Mouse (Mus musculus): ENCODE results near the gene Zpbp. TPM values are rescaled to one million over a fixed set of nuclear protein-coding genes. Genes with fewer than 3 reads are reported as not detected.

The Zpbp gene
- polyA plus RNA-seq (2012; ENCODE audit: insufficient read depth, insufficient read length, low replicate concordance, missing spikeins), result not detected in 2 replicates

DNA sequence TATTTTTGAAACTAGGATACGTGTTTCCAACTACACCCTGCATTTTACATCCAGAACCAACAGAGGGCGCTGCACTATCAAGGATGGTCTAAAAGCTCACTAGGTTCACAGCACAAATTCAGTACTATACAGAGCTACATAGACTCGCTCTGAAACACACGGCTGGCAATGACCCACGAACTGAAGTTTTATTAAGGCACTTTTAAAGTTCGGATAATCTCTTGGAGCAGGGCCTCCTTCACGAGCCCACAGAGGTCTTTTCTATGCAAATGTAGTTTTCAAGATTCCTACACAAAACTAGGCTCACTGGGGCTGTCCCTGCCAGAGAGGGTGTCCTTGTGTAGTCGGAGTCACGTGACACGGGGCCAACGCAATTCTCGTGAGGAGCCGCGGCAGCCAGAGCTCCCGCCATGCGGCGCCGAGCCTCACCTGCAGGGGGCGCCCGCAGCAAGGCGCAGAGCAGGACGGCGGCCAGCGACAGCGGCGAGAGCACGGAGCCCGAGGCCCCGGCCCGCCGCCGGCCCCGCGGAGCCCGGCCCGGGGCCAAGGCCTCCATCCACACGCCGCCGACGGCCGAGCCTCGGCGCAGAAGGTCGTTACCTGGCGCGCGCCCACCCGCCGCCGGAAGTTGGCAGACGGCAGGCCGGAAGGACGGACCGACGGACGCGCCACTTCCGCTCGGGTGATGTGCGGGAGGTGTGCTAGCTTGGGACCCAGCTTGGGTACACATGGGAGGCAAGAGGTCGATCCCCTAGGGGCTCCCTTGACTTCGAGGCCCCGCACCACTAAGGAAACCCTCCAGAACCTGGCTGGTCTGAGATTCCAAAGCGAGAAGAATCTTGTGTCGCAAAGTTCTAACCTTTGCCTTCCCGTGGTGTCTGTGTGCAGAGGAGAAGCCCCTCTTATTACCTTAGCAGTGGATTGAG is at the start of gene Zpbp, which contains the start of gene Spata48:
Zpbp (minus strand) TSS at position 774 of the 926 bp plus-strand sequence.
Spata48 (plus strand) TSS at position 460 of the 926 bp plus-strand sequence.
- H3K27ac ChIP-seq (ENCODE audit: insufficient read depth, low read depth, low read length), result peak within 1 kb of the TSS; percentile 51; the same call in 1 of the 2 replicates
- H3K4me3 ChIP-seq (ENCODE audit: insufficient read depth, low read depth, low read length), result peak within 1 kb of the TSS; percentile 90
- peaks cover 5% of the 10 kb centered on the region; the same call in 1 of the 2 replicates for H3K4me1 ChIP-seq (ENCODE audit: control insufficient read depth, insufficient read depth, low read length)
- WGBS, result 3% methylated on average over 66 of the region's 66 CpGs
- TF ChIP-seq POLR2A (IDR thresholded peaks at IDR 0.05; ENCODE audit: insufficient read depth, low read depth, low read length) (peak; percentile 44), CTCF (IDR thresholded peaks at IDR 0.05; ENCODE audit: insufficient read depth, low read depth, low read length) (peak; percentile 96)

- Histone ChIP-seq H3K4me1 (ENCODE audit: control insufficient read depth, insufficient read depth, low read length) (no peaks in the 10 kb centered on the region), H3K27ac (ENCODE audit: insufficient read depth, low read depth, low read length) (no peak overlapping the region), H3K4me3 (ENCODE audit: insufficient read depth, low read depth, low read length) (no peak overlapping the region)
- TF ChIP-seq CTCF (IDR thresholded peaks at IDR 0.05; ENCODE audit: insufficient read depth, low read depth, low read length) (no peak), POLR2A (IDR thresholded peaks at IDR 0.05; ENCODE audit: insufficient read depth, low read depth, low read length) (no peak)
- 70% methylated on average over 2 of the region's 2 CpGs for WGBS
Measured at GRCm38 (mm10) chr11:11509413-11509812, 47.2 kb upstream of the Zpbp start.

GRCm38 (mm10) chr11:11506187-11506586 is 44.0 kb upstream of the Zpbp start:
- no peak overlapping the region for H3K4me3 ChIP-seq (ENCODE audit: insufficient read depth, low read depth, low read length)
- TF ChIP-seq CTCF (IDR thresholded peaks at IDR 0.05; ENCODE audit: insufficient read depth, low read depth, low read length) (no peak), POLR2A (IDR thresholded peaks at IDR 0.05; ENCODE audit: insufficient read depth, low read depth, low read length) (no peak)
- no peaks in the 10 kb centered on the region for H3K4me1 ChIP-seq (ENCODE audit: control insufficient read depth, insufficient read depth, low read length)
- WGBS, result 78% methylated on average over 2 of the region's 2 CpGs
- no peak overlapping the region for H3K27ac ChIP-seq (ENCODE audit: insufficient read depth, low read depth, low read length)

DNA sequence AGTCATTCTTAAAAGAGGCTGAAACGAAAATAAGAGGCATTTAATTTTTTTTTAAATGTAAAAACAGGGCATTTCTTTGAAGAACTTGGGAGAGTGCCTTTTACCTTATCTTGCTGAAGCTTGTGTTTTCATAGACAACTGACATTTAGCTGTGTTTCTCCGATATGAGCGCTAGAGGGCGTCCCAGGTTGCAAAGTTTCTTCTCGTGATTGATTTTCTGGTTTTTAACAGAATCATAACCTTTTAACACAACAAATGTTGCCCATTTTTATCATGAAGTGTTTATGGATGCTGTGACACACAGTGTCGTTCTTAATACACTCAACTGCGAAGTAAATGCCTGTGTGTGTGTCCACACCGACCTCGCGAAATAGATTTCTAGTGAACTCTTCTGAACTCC is 37.7 kb upstream of the Zpbp start:
- TF ChIP-seq POLR2A (IDR thresholded peaks at IDR 0.05; ENCODE audit: insufficient read depth, low read depth, low read length) (no peak), CTCF (IDR thresholded peaks at IDR 0.05; ENCODE audit: insufficient read depth, low read depth, low read length) (no peak)
- 21% methylated on average over 10 of the region's 10 CpGs for WGBS
- no peaks in the 10 kb centered on the region for H3K4me1 ChIP-seq (ENCODE audit: control insufficient read depth, insufficient read depth, low read length)
- H3K27ac ChIP-seq (ENCODE audit: insufficient read depth, low read depth, low read length), result no peak overlapping the region
- H3K4me3 ChIP-seq (ENCODE audit: insufficient read depth, low read depth, low read length), result no peak overlapping the region

DNA sequence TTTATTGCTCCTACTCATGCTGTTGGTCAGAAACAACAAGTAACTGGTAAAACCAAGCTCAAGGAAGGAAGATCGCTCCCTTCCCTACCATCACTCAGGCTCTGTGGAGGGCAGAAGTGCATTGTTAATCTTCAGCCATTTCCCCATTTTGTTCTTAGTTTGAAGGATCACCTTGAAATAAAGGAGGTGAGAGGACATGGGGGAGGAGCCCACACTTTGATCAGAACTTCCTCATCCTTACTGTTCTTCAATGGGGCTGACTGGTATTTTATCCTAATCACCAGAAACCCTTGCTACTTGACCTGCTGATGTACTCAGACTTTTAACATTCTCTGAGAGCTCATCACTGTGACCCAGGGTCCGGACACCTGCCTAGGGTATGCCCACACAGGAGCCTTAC is 33.5 kb upstream of the Zpbp start:
- WGBS, result 92% methylated on average over 2 of the region's 2 CpGs
- Histone ChIP-seq H3K27ac (ENCODE audit: insufficient read depth, low read depth, low read length) (no peak overlapping the region), H3K4me1 (ENCODE audit: control insufficient read depth, insufficient read depth, low read length) (no peaks in the 10 kb centered on the region), H3K4me3 (ENCODE audit: insufficient read depth, low read depth, low read length) (no peak overlapping the region)
- TF ChIP-seq POLR2A (IDR thresholded peaks at IDR 0.05; ENCODE audit: insufficient read depth, low read depth, low read length), result no peak
- no peak for TF ChIP-seq CTCF (IDR thresholded peaks at IDR 0.05; ENCODE audit: insufficient read depth, low read depth, low read length)

- no peak overlapping the region for H3K27ac ChIP-seq (ENCODE audit: insufficient read depth, low read depth, low read length)
- no peaks in the 10 kb centered on the region for H3K4me1 ChIP-seq (ENCODE audit: control insufficient read depth, insufficient read depth, low read length)
- WGBS, result 70% methylated on average over 5 of the region's 5 CpGs
- H3K4me3 ChIP-seq (ENCODE audit: insufficient read depth, low read depth, low read length), result no peak overlapping the region
- TF ChIP-seq CTCF (IDR thresholded peaks at IDR 0.05; ENCODE audit: insufficient read depth, low read depth, low read length) (no peak), POLR2A (IDR thresholded peaks at IDR 0.05; ENCODE audit: insufficient read depth, low read depth, low read length) (no peak)
Measured at GRCm38 (mm10) chr11:11492044-11492443, 29.8 kb upstream of the Zpbp start.

DNA sequence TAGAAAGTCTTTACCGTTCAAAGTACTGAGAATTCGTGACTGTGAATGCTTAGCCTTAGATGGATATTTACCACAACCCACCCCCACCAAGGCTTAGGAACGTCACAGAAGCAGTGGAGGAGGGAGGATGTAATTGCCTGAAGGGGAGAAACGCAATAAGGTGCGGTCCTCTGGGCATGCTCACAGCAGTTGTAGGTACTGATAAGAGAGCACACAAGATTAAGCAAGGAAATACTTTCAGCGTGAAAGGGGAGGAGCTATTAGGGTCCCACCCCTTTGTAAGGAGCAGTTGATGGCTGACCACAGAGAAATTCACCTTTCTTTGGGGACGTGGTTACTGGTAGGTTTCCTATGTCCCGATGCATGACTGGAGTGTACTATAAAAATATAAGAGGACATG is 22.2 kb upstream of the Zpbp start:
- H3K27ac ChIP-seq (ENCODE audit: insufficient read depth, low read depth, low read length), result no peak overlapping the region
- 60% methylated on average over 8 of the region's 8 CpGs for WGBS
- H3K4me1 ChIP-seq (ENCODE audit: control insufficient read depth, insufficient read depth, low read length), result no peaks in the 10 kb centered on the region
- no peak for TF ChIP-seq POLR2A (IDR thresholded peaks at IDR 0.05; ENCODE audit: insufficient read depth, low read depth, low read length)
- no peak for TF ChIP-seq CTCF (IDR thresholded peaks at IDR 0.05; ENCODE audit: insufficient read depth, low read depth, low read length)
- no peak overlapping the region for H3K4me3 ChIP-seq (ENCODE audit: insufficient read depth, low read depth, low read length)

- no peak overlapping the region for H3K4me3 ChIP-seq (ENCODE audit: insufficient read depth, low read depth, low read length)
- TF ChIP-seq CTCF (IDR thresholded peaks at IDR 0.05; ENCODE audit: insufficient read depth, low read depth, low read length), result no peak
- no peak for TF ChIP-seq POLR2A (IDR thresholded peaks at IDR 0.05; ENCODE audit: insufficient read depth, low read depth, low read length)
- H3K27ac ChIP-seq (ENCODE audit: insufficient read depth, low read depth, low read length), result no peak overlapping the region
- no peaks in the 10 kb centered on the region for H3K4me1 ChIP-seq (ENCODE audit: control insufficient read depth, insufficient read depth, low read length)
Measured at GRCm38 (mm10) chr11:11468924-11469323, 6.7 kb upstream of the Zpbp start.

GRCm38 (mm10) chr11:11462561-11462890 is 318 bp upstream of the Zpbp start:
- TF ChIP-seq CTCF (IDR thresholded peaks at IDR 0.05; ENCODE audit: insufficient read depth, low read depth, low read length) (no peak), POLR2A (IDR thresholded peaks at IDR 0.05; ENCODE audit: insufficient read depth, low read depth, low read length) (no peak)
- Histone ChIP-seq H3K27ac (ENCODE audit: insufficient read depth, low read depth, low read length) (no peak overlapping the region), H3K4me1 (ENCODE audit: control insufficient read depth, insufficient read depth, low read length) (peaks cover 5% of the 10 kb centered on the region; the same call in 1 of the 2 replicates), H3K4me3 (ENCODE audit: insufficient read depth, low read depth, low read length) (peak overlapping the region; percentile 90)
- 81% methylated on average over 5 of the region's 5 CpGs for WGBS

Data from olfactory bulb, adult 2 months (tissue).